Mouse (Mus musculus) gastrocnemius, postnatal 36 days (tissue): ENCODE measurements around the gene Pgf. TPM values are rescaled to one million over a fixed set of nuclear protein-coding genes. Genes with fewer than 3 reads are reported as not detected.

Source experiments
- DNase-seq, 2 experiments: peaks; one replicate each; pipeline ENCODE4 v3.0.0; 2022
- intact Hi-C: fragments of 180-260 bp; cut with DNase I; formaldehyde crosslinking; loops from one replicate; pipeline ENCODE4 v1.15.1; 2025
- total RNA-seq, 2 experiments: library from RNA; stranded (reverse); gene quantifications; 2 replicates each; pipeline ENCODE4 v1.2.3; 2021

Pgf gene
- total RNA-seq, 2 experiments from 2014 or later, result 1.2 to 1.9 TPM

- no peak for DNase-seq
- intact Hi-C loops, result no loop called here
Observed at GRCm38 (mm10) chr12:85193923-85194622, 16.5 kb upstream of the Pgf start.

- DNase-seq, result no peak
- intact Hi-C loops, result no loop called here
Observed at GRCm38 (mm10) chr12:85193146-85193545, 15.6 kb upstream of the Pgf start.

- intact Hi-C loops, result no loop called here
- DNase-seq, result peak in 1 of 2 experiments; percentile 26
Observed at GRCm38 (mm10) chr12:85192461-85193108, 15.0 kb upstream of the Pgf start.

DNA sequence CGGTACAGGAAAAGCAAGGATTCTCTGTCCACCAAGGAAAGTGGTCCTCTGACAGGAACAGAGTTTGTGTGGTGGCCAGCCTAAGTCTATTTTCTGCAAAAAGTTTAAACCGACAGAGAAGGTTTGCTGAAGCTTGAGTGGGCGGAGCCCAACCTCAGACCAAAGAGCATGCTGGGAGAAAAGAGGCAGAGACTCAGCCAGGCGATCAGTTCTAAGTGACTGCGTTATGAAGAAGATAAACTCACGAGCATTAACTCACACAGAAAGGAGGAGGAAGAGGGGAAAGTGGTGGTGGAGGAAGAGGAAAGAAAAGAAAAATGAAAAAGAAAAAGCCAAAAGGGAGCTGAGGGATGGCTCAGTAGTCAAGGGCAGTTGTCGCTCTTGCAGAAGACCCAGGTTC lies 12.7 kb upstream of the Pgf start:
- intact Hi-C loops, result no loop called here
- DNase-seq, result no peak

DNA sequence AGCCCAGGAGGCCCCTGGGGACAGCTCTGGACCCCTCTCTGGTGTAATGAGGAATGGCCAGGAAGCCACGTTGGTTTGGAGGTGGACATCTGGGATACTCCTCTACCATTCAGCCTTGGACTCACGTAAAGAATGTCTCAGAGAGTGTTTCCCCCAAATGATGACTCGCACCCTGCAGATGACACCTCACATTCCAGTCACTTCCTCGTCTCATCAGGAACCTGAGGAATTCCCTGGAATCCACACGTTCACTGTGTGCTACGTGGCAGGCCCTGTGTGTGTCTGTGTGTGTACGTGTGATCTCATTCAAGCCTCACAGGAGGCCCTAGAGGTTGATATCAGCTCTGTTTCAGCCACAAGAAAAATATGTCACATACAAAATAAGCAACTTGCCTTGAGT lies 8.8 kb upstream of the Pgf start:
- DNase-seq, result no peak
- intact Hi-C loops, result no loop called here

DNA sequence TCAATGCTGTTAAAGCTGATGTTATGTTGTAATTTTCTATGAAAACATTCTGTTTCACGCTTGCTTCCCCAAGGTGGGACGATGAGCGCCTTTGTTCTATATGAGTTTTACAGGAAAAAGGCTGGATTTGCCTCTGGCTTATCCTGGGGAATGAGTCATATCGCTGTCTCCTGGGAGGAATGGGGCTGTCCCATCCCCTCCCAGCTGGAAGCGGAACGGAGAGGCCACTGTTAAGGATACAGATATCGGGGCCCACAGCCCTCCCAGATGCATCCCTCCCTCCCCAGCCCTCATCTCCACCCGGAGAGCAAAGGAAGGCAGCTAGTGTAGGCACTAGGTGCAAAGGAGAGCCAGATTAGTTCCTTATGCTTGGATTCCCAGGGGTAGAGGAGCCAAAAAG lies 8.2 kb upstream of the Pgf start:
- intact Hi-C loops, result no loop called here
- DNase-seq, result no peak

- DNase-seq, result no peak
- intact Hi-C loops, result no loop called here
Observed at GRCm38 (mm10) chr12:85184118-85184517, 6.5 kb upstream of the Pgf start.

DNA sequence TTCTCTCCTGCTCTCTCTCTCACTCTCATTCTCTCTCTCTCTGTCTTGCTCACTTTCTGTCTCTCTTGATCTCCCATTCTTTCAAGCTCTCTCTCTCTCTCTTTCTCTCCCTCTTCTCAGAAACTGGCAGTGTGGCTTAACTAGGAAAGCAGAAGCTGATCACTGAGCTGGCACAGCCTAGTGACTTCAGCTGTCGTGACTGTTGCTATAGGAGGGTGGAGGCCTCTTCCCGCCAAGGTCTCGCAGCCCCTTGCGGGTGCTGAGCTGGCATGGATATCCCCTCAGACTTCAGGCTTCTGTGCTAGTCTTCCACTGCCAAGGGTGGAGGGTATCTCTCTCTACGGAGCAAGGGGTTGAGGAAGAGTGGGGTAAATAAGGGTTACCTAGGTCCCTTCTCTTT lies 5.3 kb upstream of the Pgf start:
- no peak for DNase-seq
- intact Hi-C loops, result no loop called here

DNA sequence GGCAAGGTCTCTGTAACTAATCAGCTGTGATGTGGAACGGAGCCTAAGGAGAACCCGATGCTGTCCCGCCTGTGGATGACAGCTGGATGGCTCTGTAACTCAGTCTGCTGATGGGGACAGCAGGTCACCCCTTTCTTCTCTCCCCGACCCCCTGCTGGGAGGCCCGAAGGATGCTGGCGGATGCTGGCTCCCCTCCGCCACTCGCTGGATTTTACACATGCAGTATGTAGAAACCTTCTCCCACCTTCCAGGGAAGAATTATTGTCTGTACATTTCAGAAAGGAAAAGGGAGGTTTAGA lies 4.7 kb upstream of the Pgf start:
- DNase-seq, result no peak
- intact Hi-C loops, result no loop called here

- no peak for DNase-seq
- intact Hi-C loops, result no loop called here
Observed at GRCm38 (mm10) chr12:85181475-85182344, 4.1 kb upstream of the Pgf start.

DNA sequence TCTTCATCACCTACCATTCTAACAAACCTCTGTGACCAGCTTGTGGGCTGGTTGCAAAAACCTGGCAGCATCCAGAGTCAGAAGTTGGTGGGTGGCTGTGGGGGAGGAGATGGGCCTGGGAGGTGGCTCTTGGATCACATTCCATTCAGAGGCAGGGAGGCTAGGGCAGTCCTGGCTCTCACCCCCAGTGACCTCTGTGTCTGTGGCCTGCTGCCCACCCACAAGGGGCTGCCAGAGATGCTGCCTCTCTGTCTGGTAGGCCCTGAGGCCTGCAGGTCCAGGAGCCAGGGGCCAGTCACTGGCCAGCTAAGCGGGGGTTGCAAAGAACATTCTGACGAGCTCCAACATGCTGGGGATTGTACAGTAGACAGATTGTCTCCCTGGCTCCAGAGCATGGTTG lies 704 bp upstream of the Pgf start:
- intact Hi-C loops, result loop anchor here (5.0 kb wide), 1 partner anchor 39 kb away; the partner anchor contains the start of gene Eif2b2
- DNase-seq, result no peak

DNA sequence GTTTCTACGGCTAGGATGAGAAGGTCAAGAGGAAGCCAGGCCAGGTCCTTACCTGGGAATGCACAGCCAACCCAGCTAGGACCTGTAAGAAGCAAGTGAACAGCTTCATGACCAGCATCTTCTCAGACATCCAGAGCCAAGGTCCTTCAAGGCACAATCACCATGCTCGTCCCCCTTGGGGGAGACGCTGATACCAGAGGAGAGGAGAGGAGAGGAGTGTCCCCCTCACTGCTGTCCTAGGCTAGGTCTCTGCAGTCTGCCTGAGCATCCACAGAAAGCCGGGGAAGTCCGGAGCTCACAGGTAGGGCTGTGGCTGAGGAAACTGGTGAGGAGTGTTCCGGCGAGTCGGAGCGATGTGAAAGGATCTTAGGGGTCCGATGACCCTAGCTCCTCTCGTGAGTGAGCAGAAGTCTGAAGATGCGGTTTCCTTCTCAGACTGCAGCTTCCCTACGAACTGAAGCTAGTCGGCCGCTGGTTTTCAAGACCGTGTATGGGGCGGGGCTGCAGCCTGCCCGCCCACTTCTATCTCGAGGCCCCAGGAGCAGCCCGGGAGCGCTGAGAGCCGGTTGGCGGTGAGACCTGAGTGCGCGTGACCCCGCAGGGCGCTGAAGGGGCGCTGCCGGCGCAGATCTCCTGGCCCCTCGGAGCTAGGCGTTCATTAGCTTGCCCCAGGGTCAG lies 605 bp downstream of the Pgf start:
- intact Hi-C loops, result loop anchor here (5.0 kb wide), 1 partner anchor 40 kb away; the partner anchor contains the start of gene Eif2b2
- DNase-seq, result peak in 1 of 2 experiments; percentile 42

DNA sequence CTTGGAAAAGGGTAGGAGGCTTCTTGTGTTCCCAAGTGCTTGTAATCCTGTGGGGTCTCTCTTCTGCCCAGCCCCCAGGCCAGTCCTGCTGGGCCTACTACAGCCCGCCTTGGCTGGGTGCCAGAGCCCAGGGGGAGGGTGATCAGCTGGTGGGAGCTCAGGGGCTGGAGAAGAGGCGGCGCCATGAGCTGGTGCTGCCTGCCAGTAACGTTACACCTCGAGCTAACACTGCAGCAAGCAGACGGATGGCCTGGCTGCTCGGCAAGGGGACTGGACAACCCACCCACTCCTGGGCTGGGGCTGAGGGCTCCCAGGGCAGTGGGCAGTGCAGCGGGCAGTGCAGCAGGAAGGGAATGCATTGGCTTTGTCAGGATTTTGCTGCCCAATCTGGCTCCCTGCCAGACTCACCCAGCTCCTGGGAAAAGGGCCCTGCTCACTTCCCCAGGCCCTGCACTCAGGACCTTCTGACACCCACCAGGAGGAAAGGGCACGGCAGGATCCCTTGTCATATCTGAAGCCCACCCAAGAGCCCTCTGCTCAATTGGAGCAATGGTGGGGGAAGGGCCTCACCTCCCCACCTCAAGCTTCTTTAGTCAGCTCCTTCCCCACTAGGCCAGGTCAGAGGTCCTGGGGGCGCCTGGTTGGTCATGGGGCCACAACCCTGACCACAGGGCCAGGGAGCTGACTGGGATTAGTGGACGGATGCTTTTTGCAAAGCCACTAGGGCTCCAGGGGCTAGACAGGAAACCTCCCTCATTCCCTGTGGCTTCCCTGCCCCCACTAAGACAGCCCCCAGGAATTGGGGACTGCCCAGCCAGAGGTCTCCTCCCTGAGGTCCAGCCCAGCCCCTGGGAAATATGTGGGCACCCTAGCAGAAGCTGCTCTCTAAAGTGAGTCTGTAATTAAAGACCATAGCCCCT lies 1.4 kb downstream of the Pgf start:
- intact Hi-C loops, result loop anchor here (5.0 kb wide), 1 partner anchor 41 kb away; the partner anchor contains the start of gene Eif2b2
- no peak for DNase-seq

DNA sequence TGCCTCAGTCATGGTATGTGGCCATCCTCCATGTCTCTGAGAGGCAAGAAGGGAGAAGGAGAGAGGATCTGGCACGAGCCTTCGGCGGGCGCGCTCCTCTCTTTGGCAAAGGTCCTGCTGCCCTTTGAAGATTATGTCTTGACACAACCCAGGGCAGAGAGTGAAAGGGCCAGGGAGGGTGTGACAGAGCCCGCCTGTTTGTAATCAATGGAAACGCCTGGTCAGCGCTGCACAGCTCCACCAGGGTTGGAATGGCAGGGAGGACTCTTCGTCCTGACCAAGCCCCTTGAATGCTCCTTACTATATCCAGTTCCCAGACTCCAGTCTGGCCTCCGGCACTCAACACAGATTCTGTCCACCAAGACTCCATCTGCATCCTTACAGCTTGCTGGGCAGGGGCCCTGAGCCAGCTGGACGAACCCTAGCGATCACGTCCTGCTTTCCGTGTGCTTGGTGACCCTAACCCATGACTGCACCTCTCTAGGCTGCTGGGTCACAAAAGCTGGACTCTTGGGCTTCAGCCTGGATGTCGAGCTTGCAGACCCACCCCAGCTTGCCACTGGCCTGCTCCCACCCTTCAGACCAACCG lies 2.4 kb downstream of the Pgf start:
- DNase-seq, result no peak
- intact Hi-C loops, result loop anchor here (5.0 kb wide), 1 partner anchor 42 kb away; the partner anchor contains the start of gene Eif2b2

DNA sequence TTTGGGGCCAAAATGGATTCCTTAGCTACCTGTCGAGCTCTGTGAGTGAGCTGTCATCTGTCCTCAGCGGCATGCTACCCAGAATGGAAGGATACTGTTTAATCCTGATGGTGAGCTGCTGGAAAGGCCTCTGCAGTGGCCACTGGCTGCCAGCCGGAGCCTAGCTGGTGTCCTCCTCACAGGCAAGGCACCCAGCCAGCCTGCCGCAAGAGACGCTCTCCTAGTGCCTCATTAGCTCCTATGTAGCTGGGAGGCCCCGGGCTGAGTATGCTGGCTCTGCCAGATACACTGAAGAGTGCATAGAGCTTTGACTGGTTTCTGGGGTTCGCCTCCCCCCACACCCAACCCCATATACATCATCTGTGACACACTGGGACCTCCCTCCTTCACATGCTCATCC lies 3.6 kb downstream of the Pgf start:
- intact Hi-C loops, result no loop called here
- DNase-seq, result no peak

- DNase-seq, result no peak
- intact Hi-C loops, result no loop called here
Observed at GRCm38 (mm10) chr12:85170948-85171307, 6.7 kb downstream of the Pgf start.

GRCm38 (mm10) chr12:85170284-85170947 lies 7.2 kb downstream of the Pgf start:
- intact Hi-C loops, result no loop called here
- peak in 1 of 2 experiments; percentile 65 for DNase-seq

GRCm38 (mm10) chr12:85169877-85170276 lies 7.7 kb downstream of the Pgf start:
- intact Hi-C loops, result loop anchor here (5.0 kb wide), 2 partner anchors 62 to 117 kb away; partner anchors contain the start of genes Acyp1 and Zc2hc1c
- no peak for DNase-seq
